Mouse (Mus musculus) small intestine, adult 2 months (tissue): ENCODE results near the gene Uroc1.

Source experiments
- CTCF ChIP-seq: fragments of 200-500 bp; IDR thresholded peaks from 2 replicates; pipeline ENCODE4 v1.5.1; 2012; ENCODE audit warnings: low read depth, mild to moderate bottlenecking, control low read depth, inconsistent platforms, low read length, moderate library complexity, mixed read lengths; ENCODE audit not compliant: insufficient replicate concordance, insufficient read length; ENCODE audit errors: extremely low read depth
- POLR2A ChIP-seq: fragments of 200-500 bp; IDR thresholded peaks from 2 replicates; pipeline ENCODE4 v1.6.1; 2012; ENCODE audit warnings: low read depth, mild to moderate bottlenecking, control low read depth, inconsistent platforms, low read length, moderate library complexity

DNA sequence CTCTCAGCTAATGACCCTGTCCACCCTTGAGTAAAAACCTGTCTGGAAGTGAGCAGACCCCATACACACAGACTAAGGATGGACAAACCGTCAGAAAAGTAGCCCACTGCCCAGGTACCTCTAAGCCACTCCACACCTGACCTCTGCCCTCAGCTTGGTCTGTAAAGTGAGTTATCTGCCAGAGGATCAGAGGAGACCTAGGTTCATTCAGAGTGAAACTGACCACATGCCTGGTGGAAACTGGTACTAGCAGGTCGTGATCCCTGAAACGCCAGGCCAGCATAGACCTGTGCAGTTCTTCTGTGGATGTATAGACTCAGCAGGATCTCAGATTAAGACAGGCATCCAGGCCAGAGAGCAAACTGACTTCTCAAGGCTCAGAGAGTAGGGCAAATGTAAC lies 8.6 kb upstream of the Uroc1 start:
- no peak for TF ChIP-seq CTCF
- no peak for TF ChIP-seq POLR2A
